Comparison of ENCODE assay signal across 34 mouse cellular contexts in the genomic region with DNA sequence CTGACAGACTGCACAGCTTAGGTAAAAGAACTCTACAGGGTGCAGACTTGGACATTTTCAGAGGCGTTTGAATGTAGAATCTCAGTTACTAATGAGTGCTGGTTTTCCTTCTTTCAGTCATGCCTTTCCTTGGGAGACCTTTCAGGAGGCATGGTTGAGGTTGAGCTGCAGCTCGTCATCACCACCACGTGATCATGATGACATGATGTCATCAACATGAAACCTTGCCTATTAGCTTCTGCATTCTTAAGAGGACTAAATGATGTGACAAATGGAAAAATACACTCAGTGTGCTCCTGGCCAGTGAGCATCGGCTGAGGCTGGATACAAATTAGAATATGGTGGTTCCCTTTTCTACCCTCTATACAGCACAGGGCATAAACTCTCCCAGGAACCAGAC.
"Had no signal": no experiment of that assay in that cellular context is flagged by ENCODE, and none has a peak within 500 bp of the region (broad histone marks: within the 10 kb centered on the region; RNA-seq: fewer than 3 reads in every experiment).

No protein-coding gene starts in this region.

- H3K27me3 ChIP-seq: heart, embryonic 13.5 days; heart, embryonic 15.5 days; hindbrain, embryonic 12.5 days; hindbrain, embryonic 13.5 days; hindbrain, embryonic 15.5 days; intestine, embryonic 15.5 days; kidney, embryonic 15.5 days had no signal

- H3K27ac ChIP-seq: heart, embryonic 13.5 days; heart, embryonic 15.5 days; hindbrain, embryonic 10.5 days; hindbrain, embryonic 12.5 days; hindbrain, embryonic 13.5 days; hindbrain, embryonic 14.5 days; hindbrain, embryonic 15.5 days; hindbrain, postnatal 0 days; intestine, embryonic 15.5 days; kidney, embryonic 15.5 days; kidney, postnatal 0 days; layer of hippocampus, adult 2 months; left cerebral cortex, adult 2 months had no signal

- DNase-seq: heart, postnatal 10 days; heart, postnatal 14 days; heart, postnatal 36 days; heart, postnatal 4 days; kidney, adult 11 months; kidney, adult 18-20 months; kidney, adult 2 months; kidney, adult 8-10 months; kidney, adult 9 months; kidney, postnatal 10 days; kidney, postnatal 14 days; kidney, postnatal 25 days; kidney, postnatal 36 days; kidney, postnatal 4 days; layer of hippocampus, adult 9-11 months; layer of hippocampus, postnatal 36 days had no signal

- H3K36me3 ChIP-seq: hindbrain, embryonic 15.5 days; intestine, embryonic 15.5 days had no signal

- H3K4me3 ChIP-seq: heart, embryonic 13.5 days; heart, embryonic 15.5 days; hindbrain, embryonic 10.5 days; hindbrain, embryonic 12.5 days; hindbrain, embryonic 13.5 days; hindbrain, embryonic 15.5 days; intestine, embryonic 15.5 days; kidney, embryonic 15.5 days; layer of hippocampus, adult 2 months; left cerebral cortex, adult 2 months had no signal

- ATAC-seq: hindbrain, embryonic 16.5 days; hindbrain, postnatal 0 days; inflammation-experienced regulatory T-cells, adult 6 months; intestine, embryonic 15.5 days; intestine, embryonic 16.5 days; intestine, postnatal 0 days had no signal

- H3K4me2 ChIP-seq: heart, embryonic 11.5 days; heart, embryonic 13.5 days; heart, embryonic 15.5 days; hindbrain, embryonic 12.5 days; hindbrain, embryonic 13.5 days; hindbrain, embryonic 14.5 days; hindbrain, embryonic 15.5 days; intestine, embryonic 15.5 days; kidney, embryonic 15.5 days had no signal

- H3K9me3 ChIP-seq: heart, embryonic 13.5 days; heart, embryonic 15.5 days; hindbrain, embryonic 12.5 days; hindbrain, embryonic 13.5 days; hindbrain, embryonic 15.5 days; intestine, embryonic 15.5 days; kidney, embryonic 15.5 days had no signal

- H3K9ac ChIP-seq: heart, embryonic 13.5 days; heart, embryonic 15.5 days; hindbrain, embryonic 12.5 days; hindbrain, embryonic 13.5 days; hindbrain, embryonic 14.5 days; hindbrain, embryonic 15.5 days; intestine, embryonic 15.5 days; kidney, embryonic 15.5 days had no signal

- H3K4me1 ChIP-seq: hindbrain, embryonic 10.5 days; hindbrain, embryonic 12.5 days; hindbrain, embryonic 13.5 days; hindbrain, embryonic 15.5 days; intestine, embryonic 15.5 days; kidney, embryonic 15.5 days had no signal
